Mouse (Mus musculus): ENCODE data around the gene Nynrin.

- TF ChIP-seq CTCF (IDR thresholded peaks at IDR 0.05), result no peak
- TF ChIP-seq POLR2A (IDR thresholded peaks at IDR 0.05; ENCODE audit: insufficient read depth, low read depth, low read length), result no peak
Measured at GRCm38 (mm10) chr14:55828716-55829263, 25.0 kb upstream of the Nynrin start.

Measured in heart, adult 2 months (tissue).